Mouse (Mus musculus) bone marrow, adult 2 months (tissue): ENCODE data around the gene Serp1. TPM values are rescaled to one million over a fixed set of nuclear protein-coding genes. Genes with fewer than 3 reads are reported as not detected.
A peak's percentile ranks its signal among the peaks of the same experiment; 100 is the strongest.

Source experiments
- H3K27ac ChIP-seq: fragments of 200-500 bp; 2 replicates; pipeline ENCODE4 v1.5.1; 2012; ENCODE audit warnings: low read depth, mild to moderate bottlenecking, control low read depth, inconsistent platforms, low read length; ENCODE audit not compliant: control insufficient read depth, poor library complexity, insufficient read depth
- H3K4me1 ChIP-seq: fragments of 200-500 bp; 2 replicates; pipeline ENCODE4 v1.6.1; 2011; ENCODE audit warnings: low read length; ENCODE audit not compliant: control insufficient read depth, insufficient read depth
- H3K4me3 ChIP-seq: fragments of 200-500 bp; replicated peaks from 2 replicates; pipeline ENCODE3; 2011; ENCODE audit warnings: mild to moderate bottlenecking, low read depth, low read length, control low read depth; ENCODE audit not compliant: control insufficient read depth
- CTCF ChIP-seq: fragments of 200-500 bp; IDR thresholded peaks from 2 replicates; pipeline ENCODE4 v1.5.1; 2011; ENCODE audit warnings: low read length, control low read depth; ENCODE audit not compliant: control insufficient read depth, insufficient read depth
- POLR2A ChIP-seq: fragments of 200-500 bp; IDR thresholded peaks from 2 replicates; pipeline ENCODE4 v1.6.1; 2011; ENCODE audit warnings: low read depth, mild to moderate bottlenecking, control low read depth, low read length, borderline replicate concordance; ENCODE audit not compliant: control insufficient read depth
- WGBS: fragments of 180-500 bp; shearing (Covaris S2); methylation state at CpG from one replicate; pipeline ENCODE4 v1.1.7; 2018; 5-methylcytosine and 5-hydroxymethylcytosine counted together
- polyA plus RNA-seq: library from polyadenylated mRNA; stranded (reverse); fragments of >200 nt; gene quantifications from 2 replicates; pipeline ENCODE4 v1.2.4, GENCODE M21; 2011; ENCODE audit warnings: low replicate concordance; ENCODE audit not compliant: missing spikeins, insufficient read depth, insufficient read length

Serp1 gene
- polyA plus RNA-seq, 1 experiment: 30.7 TPM

- H3K4me1 ChIP-seq: peaks cover 7% of the 10 kb centered on the region
- peak overlapping the region; percentile 75 for H3K27ac ChIP-seq
- no peak overlapping the region for H3K4me3 ChIP-seq
- WGBS: 1% methylated on average over 7 of the region's 7 CpGs
- TF ChIP-seq POLR2A: no peak
These were observed 9.1 kb downstream of the Serp1 start for GRCm38 (mm10) chr3:58516602-58516976.

DNA sequence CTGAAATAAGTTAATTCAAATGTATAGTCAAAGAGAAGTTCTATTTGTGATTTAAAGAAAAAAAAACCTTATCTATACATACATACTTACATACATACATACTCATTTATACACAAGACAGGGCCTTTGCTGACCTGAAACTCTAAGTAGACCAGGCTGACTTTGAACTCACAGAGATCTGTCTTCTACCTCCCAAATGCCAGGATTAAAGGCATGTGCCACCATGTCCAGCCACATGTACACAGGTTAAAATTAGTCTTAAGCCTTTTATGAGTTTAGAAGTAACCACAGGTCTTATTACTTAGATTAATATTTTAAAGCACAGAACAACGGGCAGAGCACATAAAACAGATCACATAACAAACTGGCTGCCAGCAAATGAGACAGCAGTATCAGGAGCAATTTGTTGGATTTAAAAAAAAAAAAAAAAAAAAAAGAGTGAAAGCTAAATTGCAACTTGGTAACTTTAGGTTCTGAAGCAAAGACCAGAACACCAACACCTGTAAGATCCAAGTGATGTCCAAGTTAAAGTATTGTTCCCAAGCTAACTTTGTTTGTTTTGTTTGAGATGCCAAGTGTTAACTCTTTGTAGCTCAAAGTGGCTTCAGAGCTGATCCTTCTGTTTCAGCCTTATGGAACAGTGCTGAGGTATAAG, 9.6 kb downstream of the Serp1 start:
- H3K27ac ChIP-seq: no peak overlapping the region; the same call in 1 of the 2 replicates
- H3K4me1 ChIP-seq: peaks cover 5% of the 10 kb centered on the region; the same call in 1 of the 2 replicates

GRCm38 (mm10) chr3:58513483-58513882, 12.2 kb downstream of the Serp1 start:
- H3K4me3 ChIP-seq: no peak overlapping the region
- H3K4me1 ChIP-seq: peaks cover 3% of the 10 kb centered on the region; the same call in 1 of the 2 replicates
- WGBS: 76% methylated on average over 4 of the region's 4 CpGs
- no peak overlapping the region for H3K27ac ChIP-seq
- TF ChIP-seq POLR2A: no peak
- TF ChIP-seq CTCF: no peak

More for the DNA sequence above, 9.6 kb downstream of the Serp1 start:
- 20% methylated on average over 1 of the region's 1 CpGs for WGBS
- no peak overlapping the region for H3K4me3 ChIP-seq
- TF ChIP-seq POLR2A (no peak), CTCF (no peak)

DNA sequence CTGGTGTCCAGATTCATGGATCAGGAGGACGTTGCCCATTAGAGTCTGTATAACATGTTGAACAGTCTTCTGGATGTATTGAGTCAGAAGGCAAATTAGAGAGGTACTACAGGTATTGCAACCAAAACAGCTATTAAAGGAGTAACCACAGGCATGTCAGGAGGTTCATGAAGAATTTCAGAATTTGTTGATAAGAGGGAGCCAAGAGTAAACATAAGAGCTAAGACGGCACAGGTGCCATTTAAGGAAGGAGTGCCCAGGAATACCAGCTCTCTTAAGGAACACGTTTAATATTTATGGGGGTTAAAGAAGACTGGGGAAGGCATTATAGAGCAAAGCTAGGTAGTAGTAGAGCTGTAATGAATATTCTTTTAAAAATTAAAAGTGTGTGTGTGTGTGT, 13.0 kb downstream of the Serp1 start:
- H3K4me1 ChIP-seq: peaks cover 3% of the 10 kb centered on the region; the same call in 1 of the 2 replicates
- no peak for TF ChIP-seq POLR2A
- TF ChIP-seq CTCF: no peak
- no peak overlapping the region for H3K4me3 ChIP-seq
- no peak overlapping the region for H3K27ac ChIP-seq
- WGBS: 78% methylated on average over 3 of the region's 3 CpGs

GRCm38 (mm10) chr3:58511581-58511980, 14.1 kb downstream of the Serp1 start:
- Histone ChIP-seq H3K27ac (no peak overlapping the region), H3K4me3 (no peak overlapping the region), H3K4me1 (peaks cover 3% of the 10 kb centered on the region; the same call in 1 of the 2 replicates)
- peak; percentile 79 for TF ChIP-seq CTCF
- no peak for TF ChIP-seq POLR2A

DNA sequence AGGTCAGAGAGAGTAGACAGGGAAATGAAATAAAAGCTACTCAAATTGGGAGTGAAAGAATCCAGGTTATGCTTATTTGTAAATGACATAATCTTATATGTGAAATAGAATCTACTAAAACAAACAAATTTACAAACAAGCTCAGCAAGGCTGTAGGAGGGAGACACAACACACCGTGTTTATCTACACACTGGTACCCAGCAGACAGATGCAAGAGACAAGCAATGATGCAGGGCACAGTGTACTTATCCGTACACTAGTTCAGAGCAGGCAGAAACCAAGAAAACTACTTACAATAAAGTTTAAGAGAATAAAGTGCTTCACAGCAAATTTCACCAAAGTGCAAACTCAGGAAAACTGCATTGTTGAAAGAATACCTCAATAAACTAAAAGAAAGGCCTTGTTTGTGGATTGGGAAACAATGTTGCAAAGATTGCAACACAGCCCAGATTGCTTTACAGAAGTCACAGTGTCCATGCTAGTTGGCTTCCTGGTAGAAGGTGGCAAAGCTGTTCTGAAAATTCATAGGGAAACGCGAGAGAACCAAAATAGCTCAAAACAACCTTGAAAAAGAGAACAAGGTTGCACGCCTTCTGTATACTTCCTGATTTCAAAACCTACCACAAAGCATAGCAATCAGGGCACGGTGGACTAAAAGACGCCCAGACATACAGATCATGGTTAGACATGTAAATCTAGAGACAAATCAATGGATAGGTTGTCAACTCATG, 17.5 kb downstream of the Serp1 start:
- Histone ChIP-seq H3K4me3 (no peak overlapping the region), H3K4me1 (peaks cover 7% of the 10 kb centered on the region), H3K27ac (peak overlapping the region; percentile 48; the same call in 1 of the 2 replicates)
- WGBS: 9% methylated on average over 7 of the region's 7 CpGs
- TF ChIP-seq CTCF (no peak), POLR2A (no peak)

GRCm38 (mm10) chr3:58504676-58505075, 21.0 kb downstream of the Serp1 start:
- TF ChIP-seq POLR2A (no peak), CTCF (no peak)
- no peak overlapping the region for H3K27ac ChIP-seq
- H3K4me1 ChIP-seq: peaks cover 8% of the 10 kb centered on the region
- H3K4me3 ChIP-seq: no peak overlapping the region

DNA sequence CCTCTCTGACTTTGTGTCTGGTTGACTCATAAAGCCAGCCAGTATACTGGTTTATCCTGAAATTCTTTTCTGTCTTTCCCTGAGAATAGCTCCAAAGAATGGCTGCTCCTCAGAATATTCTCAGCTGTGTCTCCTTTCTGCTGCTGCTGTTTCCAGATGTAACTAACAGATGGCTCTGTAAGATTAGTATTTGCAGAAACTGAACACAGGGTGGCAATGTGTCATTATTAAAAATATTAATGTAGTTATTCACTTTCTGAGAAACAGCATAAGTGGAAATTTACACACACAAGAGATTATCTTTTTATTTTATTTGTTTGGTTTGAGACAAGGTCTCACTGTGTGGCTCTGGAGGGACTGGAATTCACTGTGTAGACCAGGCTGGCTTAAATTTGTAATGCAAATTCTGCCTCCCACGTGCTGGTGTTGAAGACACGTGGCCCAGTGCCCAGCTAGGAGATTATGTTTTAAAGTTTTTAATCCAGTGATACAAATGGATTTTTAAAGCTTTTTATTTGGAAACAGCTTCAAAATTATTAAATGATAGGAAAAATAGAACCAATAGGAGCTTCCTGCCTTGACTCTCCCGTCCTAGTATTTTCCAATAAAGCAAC, 21.9 kb downstream of the Serp1 start:
- WGBS: 72% methylated on average over 3 of the region's 3 CpGs
- Histone ChIP-seq H3K27ac (no peak overlapping the region), H3K4me1 (peaks cover 5% of the 10 kb centered on the region), H3K4me3 (no peak overlapping the region)
- no peak for TF ChIP-seq POLR2A
- no peak for TF ChIP-seq CTCF

- 6% methylated on average over 2 of the region's 2 CpGs for WGBS
- TF ChIP-seq CTCF (no peak), POLR2A (no peak)
- Histone ChIP-seq H3K4me3 (peak overlapping the region; percentile 42), H3K4me1 (peaks cover 5% of the 10 kb centered on the region), H3K27ac (peak overlapping the region; percentile 72)
These were observed 23.7 kb downstream of the Serp1 start for GRCm38 (mm10) chr3:58501961-58502360.
